Mouse (Mus musculus) embryonic fibroblast, embryonic 13.5 days (primary cell): ENCODE data around the gene Sbk1. TPM values are rescaled to one million over a fixed set of nuclear protein-coding genes. Genes with fewer than 3 reads are reported as not detected.

ENCODE experiments used
- H3K27ac ChIP-seq: 2 replicates; pipeline ENCODE4 v1.5.1; 2012; ENCODE audit warnings: low read length, control low read depth, inconsistent platforms; ENCODE audit not compliant: insufficient read depth
- H3K4me1 ChIP-seq: 2 replicates; pipeline ENCODE4 v1.6.1; 2011; ENCODE audit warnings: low read length; ENCODE audit not compliant: control insufficient read depth, insufficient read depth
- H3K4me3 ChIP-seq: 2 replicates; pipeline ENCODE4 v1.5.1; 2011; ENCODE audit warnings: mild to moderate bottlenecking, control low read depth, low read length; ENCODE audit not compliant: insufficient read depth
- CTCF ChIP-seq: IDR thresholded peaks from 2 replicates; pipeline ENCODE4 v1.5.1; 2011; ENCODE audit warnings: mild to moderate bottlenecking, control low read depth, low read length, moderate library complexity, borderline replicate concordance; ENCODE audit not compliant: insufficient read depth
- POLR2A ChIP-seq: IDR thresholded peaks from 2 replicates; pipeline ENCODE4 v1.6.1; 2011; ENCODE audit warnings: low read depth, mild to moderate bottlenecking, control low read depth, low read length, moderate library complexity
- polyA plus RNA-seq: library from polyadenylated mRNA; stranded (reverse); fragments of >200 nt; gene quantifications from 2 replicates; pipeline ENCODE4 v1.2.4, GENCODE M21; 2011; ENCODE audit warnings: low read depth; ENCODE audit not compliant: missing spikeins, insufficient read length

Sbk1 gene
- polyA plus RNA-seq, 1 experiment: 5.8 TPM

DNA sequence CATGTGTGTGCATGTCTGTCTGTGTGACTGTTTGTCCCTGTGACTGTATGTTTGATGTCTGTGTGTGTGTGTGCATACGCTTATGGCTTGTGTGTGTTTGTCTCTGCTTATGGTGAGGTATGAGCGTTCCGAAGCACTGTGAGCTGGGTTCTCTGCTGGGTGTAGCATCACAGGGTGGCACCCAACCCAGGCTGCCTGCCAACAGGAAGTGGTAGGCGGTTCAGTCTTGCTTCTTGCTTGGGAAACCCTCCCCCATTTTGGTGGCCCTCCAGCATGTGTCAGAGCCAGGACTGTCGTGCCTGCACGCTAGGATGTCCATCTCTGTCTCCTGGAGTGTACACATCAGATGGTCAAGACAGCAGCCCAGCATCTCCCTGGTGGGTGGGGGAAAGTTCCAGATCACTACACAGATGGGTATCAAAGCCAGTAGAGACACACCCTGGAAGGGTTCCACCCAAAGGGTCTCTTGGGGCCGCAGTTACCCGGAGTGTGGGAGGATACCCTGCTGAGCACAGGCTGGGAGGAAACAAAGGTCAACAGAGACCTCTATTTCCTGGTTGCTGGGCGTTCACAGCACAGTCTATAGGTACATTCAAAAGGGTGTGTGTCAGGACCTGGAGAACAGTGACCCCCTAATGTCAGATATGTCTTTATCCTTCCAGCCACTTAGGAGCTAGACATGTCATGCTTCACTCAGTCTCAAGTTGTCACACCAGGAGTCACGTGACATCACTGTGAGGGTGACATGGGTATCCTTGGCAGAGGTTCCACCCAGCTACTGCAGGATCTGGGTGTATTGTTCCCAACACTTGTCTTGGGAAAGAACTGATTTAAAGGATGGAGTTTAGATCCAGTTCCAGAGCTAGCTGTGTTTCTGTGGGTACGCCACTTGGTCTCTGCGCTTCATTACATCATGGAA lies 13.1 kb downstream of the Sbk1 start:
- Histone ChIP-seq H3K4me3 (no peak overlapping the region), H3K27ac (no peak overlapping the region), H3K4me1 (peaks cover 7% of the 10 kb centered on the region)
- TF ChIP-seq POLR2A: no peak
- no peak for TF ChIP-seq CTCF

DNA sequence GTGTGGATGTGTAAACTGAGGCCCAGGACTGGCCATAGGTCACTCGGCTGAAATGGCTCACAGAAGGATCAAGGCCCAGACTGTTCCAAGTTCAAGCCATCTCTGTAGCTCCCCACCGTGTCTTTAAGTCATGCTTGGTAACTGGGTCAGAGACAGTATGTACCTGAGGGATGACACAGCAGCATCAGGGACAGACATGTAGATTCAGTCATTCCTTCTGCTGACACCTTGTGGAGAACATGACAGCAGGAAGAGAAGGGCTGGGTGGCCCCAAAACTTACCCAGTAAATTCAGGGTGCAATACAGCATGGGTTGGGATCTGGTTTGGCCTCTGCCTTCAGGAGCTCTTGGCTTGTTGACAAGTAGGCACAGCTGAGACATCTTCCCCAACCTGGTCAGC lies 13.9 kb downstream of the Sbk1 start:
- no peak for TF ChIP-seq CTCF
- no peak for TF ChIP-seq POLR2A
- Histone ChIP-seq H3K27ac (no peak overlapping the region), H3K4me1 (peaks cover 7% of the 10 kb centered on the region), H3K4me3 (no peak overlapping the region)

DNA sequence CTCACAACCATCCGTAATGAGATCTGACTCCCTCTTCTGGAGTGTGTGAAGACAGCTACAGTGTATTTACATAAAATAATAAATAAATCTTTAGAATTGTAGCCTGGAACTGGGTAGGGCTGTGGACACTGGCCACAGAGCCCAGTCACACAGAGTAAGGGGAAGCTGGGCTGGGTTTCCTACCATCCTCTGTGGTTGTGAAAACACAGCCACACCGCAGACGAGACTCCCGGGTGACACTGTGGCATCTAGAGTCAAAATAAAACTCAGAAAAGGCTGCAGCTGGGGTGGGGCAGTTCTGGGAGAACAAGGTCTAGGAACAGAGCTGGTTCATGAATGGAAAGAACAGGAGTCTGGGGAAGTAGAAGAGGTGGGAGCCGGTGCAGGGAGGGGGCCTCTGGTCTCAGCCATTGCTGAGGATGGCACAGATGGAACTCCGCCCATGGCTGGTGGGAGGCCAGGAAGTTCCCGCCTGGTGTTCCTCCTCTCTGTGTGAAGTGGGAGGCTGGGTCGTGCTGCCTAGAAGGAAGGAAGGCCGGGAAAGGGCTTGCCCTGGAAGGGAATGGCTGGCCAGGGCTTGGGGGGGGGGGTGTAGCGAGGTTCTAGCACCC lies 15.2 kb downstream of the Sbk1 start:
- Histone ChIP-seq H3K4me1 (peaks cover 7% of the 10 kb centered on the region), H3K4me3 (no peak overlapping the region), H3K27ac (no peak overlapping the region)
- no peak for TF ChIP-seq CTCF
- no peak for TF ChIP-seq POLR2A

- Histone ChIP-seq H3K4me1 (peaks cover 7% of the 10 kb centered on the region), H3K4me3 (no peak overlapping the region), H3K27ac (no peak overlapping the region)
- TF ChIP-seq POLR2A: no peak
- TF ChIP-seq CTCF: no peak
These were observed 15.7 kb downstream of the Sbk1 start for GRCm38 (mm10) chr7:126288104-126288497.

DNA sequence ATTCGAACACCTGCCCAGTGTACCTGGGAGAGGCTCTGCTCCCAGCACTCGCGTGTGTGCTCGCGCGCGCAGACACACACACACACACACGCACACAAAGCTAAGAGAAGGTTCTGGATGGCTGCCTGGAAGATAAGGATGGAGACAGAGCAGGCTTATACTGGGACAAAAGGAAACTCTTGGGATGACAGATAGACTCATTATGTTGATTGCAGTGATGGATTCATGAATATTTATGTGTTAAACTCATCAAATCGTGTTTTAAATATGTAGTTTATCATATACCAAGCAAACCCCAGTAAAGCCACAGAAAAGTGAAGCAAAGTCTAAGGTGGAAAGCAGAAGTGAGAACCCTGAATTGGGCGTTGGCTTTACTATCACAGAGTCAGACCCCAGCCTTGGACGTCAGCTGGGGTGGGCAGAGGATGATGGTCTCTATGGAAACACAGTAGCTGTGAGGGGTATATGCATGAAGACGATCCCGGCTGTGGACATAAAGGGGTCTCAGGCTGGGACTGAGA lies 16.2 kb downstream of the Sbk1 start:
- H3K4me3 ChIP-seq: no peak overlapping the region
- no peak overlapping the region for H3K27ac ChIP-seq
- H3K4me1 ChIP-seq: peaks cover 7% of the 10 kb centered on the region
- TF ChIP-seq CTCF (no peak), POLR2A (no peak)

DNA sequence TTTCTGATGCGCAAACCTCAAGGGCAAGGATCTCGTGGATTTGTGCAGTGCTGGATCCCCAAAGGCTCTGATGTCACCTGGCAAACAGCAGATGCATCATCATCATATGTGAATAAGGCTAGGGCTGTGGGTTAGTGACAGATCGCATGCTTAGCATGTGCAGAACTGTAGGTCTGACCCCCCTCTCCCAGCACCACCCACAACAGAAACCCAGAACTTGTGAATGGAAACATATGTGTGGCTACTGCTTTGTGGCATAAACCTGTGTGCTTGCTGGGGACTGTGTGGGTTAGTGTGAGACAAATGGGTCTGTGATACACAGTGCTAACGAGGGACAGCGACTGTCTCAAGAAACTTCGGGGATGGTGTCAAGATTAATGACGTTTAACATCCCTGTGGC lies 17.0 kb downstream of the Sbk1 start:
- Histone ChIP-seq H3K27ac (no peak overlapping the region), H3K4me1 (peaks cover 7% of the 10 kb centered on the region), H3K4me3 (no peak overlapping the region)
- TF ChIP-seq POLR2A (no peak), CTCF (no peak)

GRCm38 (mm10) chr7:126289956-126290355 lies 17.5 kb downstream of the Sbk1 start:
- no peak overlapping the region for H3K4me3 ChIP-seq
- H3K4me1 ChIP-seq: peaks cover 6% of the 10 kb centered on the region
- TF ChIP-seq CTCF (no peak), POLR2A (no peak)
- no peak overlapping the region for H3K27ac ChIP-seq

DNA sequence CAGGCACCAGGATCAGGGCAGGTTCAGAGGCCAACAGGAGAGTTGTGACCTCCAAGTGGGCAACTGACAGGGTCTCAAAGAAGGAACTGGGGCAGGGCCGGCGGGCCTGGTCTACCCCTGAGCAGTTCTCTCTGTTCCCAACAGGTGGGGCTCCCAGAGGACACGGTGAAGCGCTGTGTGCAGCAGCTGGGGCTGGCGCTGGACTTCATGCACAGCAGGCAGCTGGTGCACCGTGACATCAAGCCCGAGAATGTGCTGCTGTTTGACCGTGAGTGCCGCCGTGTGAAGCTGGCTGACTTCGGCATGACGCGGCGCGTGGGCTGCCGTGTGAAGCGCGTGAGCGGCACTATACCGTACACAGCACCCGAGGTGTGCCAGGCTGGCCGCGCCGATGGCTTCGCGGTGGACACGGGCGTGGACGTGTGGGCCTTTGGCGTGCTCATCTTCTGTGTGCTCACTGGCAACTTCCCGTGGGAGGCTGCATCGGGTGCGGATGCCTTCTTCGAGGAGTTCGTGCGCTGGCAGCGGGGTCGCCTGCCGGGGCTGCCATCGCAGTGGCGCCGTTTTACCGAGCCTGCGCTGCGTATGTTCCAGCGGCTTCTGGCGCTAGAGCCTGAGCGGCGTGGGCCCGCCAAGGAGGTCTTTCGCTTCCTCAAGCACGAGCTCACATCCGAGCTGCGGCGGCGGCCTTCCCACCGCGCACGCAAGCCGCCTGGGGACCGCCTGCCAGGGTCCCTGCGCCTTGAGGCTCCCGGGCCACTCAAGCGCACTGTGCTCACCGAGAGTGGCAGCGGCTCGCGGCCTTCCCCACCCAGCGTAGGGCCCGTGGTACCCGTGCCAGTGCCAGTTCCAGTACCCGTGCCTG lies 19.5 kb downstream of the Sbk1 start:
- H3K4me1 ChIP-seq: no peaks in the 10 kb centered on the region
- no peak overlapping the region for H3K4me3 ChIP-seq
- TF ChIP-seq CTCF (no peak), POLR2A (no peak)
- no peak overlapping the region for H3K27ac ChIP-seq

DNA sequence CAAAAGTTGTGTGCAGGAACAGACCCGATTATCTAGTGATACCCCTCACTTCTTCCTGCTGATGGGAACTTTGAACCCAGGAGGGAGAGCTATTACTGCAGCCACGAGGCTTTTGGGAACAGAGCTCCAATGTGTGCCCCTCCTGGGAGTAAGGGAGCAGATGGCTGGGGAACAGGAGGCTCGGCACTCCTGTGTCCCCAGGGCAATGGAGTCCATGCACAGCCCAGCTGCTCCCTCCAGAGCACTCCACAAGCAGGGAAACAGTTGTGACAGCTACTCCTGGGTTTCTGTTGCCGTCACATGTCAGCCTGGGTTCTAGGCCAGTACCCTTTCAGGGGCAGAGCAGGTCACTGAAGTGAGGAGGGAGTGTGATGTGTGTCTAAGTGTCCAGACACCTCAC lies 20.7 kb downstream of the Sbk1 start:
- TF ChIP-seq POLR2A (no peak), CTCF (no peak)
- no peaks in the 10 kb centered on the region for H3K4me1 ChIP-seq

More for the DNA sequence above, 20.7 kb downstream of the Sbk1 start:
- Histone ChIP-seq H3K27ac (no peak overlapping the region), H3K4me3 (no peak overlapping the region)
